Mouse (Mus musculus): ENCODE data around the gene Hdac11. TPM values are rescaled to one million over a fixed set of nuclear protein-coding genes. Genes with fewer than 3 reads are reported as not detected.
"Not testable (repeated sequence)": the region's sequence is repeated elsewhere in the genome, so short reads cannot be mapped to it uniquely, and the experiment has no call there.

Gene Hdac11
- 0.27 and 0.80 TPM in 2 replicates for total RNA-seq (2015)
- total RNA-seq (2017) = 0.16 and 0.37 TPM in 2 replicates

DNA sequence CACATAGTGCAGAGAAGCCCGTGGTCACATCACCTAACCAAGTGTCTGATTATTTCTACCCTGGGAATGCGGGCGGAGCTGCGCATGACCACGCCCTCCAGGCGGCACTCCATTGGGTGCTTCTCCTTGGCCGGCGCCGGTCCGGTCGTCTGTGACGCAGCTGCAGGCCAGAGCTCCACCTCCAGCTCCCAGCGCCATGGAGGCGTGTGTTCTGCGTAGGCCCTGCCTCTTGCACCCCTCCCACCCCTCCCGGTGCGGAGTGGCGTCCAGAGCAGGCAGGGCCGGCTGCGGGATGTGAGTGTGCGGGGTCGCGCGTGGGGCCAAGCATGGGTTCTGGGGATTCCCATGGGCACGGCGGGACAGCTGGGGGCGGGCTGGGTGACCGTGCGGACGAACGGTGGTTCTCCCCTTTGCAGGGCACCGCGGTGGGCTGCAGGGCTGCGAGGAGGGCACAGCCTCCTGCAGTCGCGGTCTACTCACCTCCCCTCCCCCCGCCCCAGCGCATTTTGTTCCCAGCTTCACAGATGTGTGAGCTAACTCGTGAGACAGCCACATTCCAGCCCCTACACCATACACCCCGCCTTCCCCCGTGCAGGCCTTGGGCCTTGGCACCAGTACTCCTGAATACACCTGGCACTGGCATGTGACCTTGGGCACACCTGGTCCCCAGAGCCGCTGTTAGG, at the start of gene Hdac11:
Gene Hdac11 (plus strand): TSS at position 112 of the 683 bp plus-strand sequence.
- peak; percentile 98 for ATAC-seq (ENCODE audit: poor library complexity, severe bottlenecking)

DNA sequence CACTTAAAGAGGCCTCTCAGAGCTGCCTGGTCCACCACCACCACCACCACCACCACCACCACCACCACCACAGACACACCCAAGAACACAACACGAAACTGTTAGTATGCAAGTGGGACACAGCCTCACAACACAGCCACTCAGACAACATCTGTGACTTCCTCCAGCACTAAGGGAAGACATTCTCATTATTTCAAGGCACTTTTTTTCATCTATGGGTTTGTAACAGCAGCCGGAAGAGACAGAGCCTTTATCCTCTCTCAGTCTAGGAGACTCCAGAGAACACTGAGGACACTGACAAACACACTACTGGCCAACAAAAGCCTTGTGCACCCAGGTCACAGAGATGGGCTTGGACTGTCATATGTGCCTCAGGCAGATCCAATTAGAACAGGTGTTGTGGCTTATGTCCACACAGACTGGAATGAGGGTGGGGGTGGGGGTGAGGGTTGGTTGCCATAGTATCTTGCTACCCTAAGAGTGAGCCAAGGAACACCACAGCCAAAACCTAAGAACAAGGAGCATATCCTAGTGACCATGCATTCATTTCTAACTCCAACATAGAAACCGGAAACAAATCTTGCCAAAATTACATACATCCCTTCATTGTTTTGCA, 48.1 kb upstream of the Hdac11 start:
- no peak for ATAC-seq (ENCODE audit: poor library complexity, severe bottlenecking)

DNA sequence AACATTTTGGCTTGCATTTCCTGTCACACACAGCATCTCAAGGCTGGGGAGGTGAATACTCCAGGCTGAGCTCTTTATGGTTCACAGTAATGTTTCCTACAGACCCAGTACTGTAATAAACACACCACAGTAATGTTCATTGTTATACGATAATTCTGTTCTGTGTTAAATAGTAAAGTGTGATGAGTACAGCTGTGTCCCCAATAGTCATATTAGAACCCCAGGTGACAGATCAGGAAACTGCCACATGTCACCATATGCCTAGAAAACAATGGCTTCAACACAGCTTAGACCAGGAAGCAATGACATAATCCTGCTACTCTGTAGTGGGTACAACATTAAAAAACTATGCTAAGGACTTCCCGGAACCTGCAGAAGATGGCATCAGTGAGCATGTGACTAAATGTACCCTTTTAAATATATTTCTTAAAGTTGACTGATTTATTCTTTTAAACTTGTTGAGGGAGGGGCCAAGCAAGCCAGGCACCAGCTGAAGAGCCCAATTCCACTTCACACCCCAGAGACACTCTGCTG, 47.5 kb upstream of the Hdac11 start:
- ATAC-seq (ENCODE audit: poor library complexity, severe bottlenecking) = no peak

DNA sequence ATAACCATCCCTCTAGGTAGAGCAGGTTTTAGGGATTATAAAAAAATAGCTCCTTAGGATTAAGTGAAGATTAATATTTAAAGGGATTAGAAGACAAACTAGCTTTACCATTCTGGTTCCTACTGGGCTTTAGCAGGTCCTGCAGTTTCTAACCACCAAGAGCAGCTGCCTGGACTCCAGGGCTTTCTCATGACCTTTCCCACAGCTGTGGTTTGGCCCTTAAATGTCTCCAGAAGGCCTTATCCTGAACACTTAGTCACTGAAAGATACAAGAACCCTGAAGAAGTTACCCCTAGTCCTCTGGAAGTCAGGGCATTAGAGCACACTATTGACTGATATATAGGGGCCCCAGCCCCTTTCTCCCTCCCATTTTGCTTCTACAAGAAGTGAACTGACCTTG, 47.0 kb upstream of the Hdac11 start:
- no peak for ATAC-seq (ENCODE audit: poor library complexity, severe bottlenecking)

DNA sequence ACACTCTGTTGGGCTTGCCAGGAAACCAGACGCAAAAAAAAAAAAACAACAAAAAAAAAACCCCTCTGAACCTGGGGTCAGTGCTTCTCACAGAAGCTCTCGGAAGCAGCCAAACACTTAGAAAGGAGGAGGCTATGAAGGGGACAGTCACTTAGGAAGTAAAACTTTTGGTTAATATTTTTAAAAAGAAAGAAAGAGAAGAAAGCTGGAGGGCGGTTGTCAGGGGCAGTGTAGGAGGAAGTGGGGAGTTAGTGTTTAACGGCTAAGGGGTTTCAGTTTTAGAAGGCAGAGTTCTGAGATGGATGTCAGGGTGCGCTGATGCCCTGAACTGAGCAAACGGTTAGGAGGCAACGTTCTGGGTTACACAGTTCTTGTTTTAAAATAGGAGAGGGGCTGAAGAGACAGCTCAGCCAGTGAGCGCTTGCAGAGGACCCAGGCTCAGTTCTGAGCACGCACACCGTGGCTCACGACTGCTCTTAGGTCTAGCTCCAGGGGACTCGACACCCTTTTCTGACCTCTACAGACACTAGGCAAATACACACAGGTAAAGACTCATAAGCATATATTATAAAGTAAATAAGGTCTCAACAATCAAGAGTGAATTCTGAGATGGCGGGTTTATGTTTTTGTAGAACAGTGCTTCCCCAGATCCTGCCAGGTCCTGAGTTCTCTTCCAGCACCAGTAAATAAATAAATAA, 46.0 kb upstream of the Hdac11 start:
- ATAC-seq (ENCODE audit: poor library complexity, severe bottlenecking) = peak; percentile 49

DNA sequence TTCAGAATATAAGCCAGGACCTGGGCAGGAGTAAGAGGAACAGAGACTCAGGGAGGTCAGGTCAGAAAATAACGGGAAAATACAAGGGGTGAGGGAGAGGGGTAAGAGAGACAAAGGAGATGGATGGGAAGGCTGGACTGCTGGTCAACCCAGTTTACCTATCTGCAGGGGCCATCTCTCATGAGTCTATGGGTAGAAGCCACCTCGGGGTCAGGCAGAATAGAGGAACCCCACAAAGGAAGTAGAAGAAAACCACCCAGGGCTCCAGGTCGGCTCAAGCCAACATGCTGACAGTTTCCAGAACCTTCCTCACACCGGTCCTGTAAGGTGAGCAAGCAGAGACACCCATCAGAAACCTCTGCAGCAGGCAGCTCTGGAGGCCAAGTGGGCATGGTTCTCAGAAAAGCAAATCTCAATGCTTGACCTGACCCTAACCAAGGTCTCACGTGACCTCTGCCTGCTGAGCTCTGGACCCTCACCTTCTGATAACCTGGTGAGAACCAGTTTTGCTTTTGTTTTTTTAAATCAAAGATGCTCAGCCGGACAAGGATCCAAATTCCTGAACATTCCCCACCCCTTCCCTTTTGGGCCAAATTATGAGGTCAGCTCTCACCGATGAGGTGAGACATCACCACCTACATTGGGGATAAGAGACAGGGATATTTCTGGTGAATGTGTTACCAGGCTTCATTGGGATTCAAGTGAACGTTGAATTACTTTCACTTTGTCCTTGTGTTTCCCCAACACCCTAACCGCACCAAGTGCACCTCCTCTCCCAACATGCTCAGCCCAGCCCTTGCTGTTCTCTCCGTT, 45.1 kb upstream of the Hdac11 start:
- ATAC-seq (ENCODE audit: poor library complexity, severe bottlenecking) = peak; percentile 59

DNA sequence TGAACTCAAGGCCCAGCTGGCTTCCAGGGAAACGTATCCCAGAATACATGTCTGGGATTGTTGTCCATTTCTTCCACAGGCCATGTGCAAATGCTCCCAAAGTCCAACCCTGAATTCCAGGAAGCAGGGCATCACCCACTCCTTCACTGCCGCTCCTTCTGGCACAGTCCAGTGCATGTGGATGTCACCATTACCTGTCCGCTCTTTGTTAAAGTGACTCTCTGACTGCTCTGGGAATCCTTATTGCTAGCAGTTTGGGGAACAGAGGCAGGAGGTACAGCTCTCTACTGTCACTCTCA, 44.6 kb upstream of the Hdac11 start:
- no peak for ATAC-seq (ENCODE audit: poor library complexity, severe bottlenecking)

DNA sequence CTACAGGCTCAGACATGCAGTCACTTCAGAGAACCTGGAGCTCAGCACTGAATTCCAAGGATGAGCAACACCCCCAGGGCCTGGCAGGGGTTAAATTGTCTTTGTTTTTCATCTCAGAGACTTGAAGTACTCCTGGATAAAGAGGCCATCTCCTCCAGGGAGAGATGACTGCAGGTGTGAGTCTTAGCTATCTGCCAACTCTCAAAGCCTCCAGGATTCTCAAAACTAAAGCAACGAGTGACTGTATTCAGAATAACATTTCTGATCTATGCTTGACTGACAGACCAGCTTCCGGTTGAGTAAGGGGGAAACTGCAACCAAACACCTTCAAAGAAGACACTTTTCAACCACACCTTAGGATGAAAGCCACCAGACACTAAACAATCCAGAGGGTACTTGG, 41.7 kb upstream of the Hdac11 start:
- no peak for ATAC-seq (ENCODE audit: poor library complexity, severe bottlenecking)

DNA sequence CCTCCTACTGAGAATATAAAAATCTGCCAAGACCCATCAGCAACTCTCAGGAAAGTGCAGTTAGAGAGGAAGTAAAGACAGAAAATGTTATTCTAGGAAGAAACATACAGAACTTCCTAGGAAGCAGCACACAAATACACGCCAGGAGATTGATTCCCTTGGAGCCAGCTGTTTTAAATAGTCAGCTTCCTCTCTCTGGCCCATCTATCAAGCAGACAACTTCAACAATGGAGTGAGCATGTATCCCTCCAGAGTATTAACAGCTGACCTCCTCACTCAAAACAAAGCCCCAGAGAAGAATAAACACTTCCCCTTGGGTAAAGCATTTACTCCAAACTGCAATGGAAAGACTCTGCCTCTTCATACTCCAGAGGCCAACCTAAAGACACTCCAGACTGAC, 41.3 kb upstream of the Hdac11 start:
- ATAC-seq (ENCODE audit: poor library complexity, severe bottlenecking) = no peak

DNA sequence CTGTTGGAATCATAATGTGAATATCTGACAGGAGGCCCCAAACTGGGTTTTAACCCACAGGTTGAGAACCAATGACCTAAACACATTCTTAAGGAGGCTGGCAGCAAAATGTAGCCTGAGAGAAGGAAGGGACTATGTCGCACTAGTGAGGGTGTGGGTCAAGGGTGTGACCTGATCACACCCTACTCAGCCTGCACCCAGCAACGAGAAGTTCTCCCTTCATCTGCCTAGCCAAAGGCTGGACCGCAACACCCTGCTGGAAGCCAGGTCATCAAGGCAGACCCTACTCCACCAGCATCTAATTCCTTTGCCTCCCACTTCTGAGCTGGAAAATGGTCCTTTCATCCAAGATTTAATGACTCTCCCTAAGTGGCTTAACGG, 40.6 kb upstream of the Hdac11 start:
- peak; percentile 41 for ATAC-seq (ENCODE audit: poor library complexity, severe bottlenecking)

DNA sequence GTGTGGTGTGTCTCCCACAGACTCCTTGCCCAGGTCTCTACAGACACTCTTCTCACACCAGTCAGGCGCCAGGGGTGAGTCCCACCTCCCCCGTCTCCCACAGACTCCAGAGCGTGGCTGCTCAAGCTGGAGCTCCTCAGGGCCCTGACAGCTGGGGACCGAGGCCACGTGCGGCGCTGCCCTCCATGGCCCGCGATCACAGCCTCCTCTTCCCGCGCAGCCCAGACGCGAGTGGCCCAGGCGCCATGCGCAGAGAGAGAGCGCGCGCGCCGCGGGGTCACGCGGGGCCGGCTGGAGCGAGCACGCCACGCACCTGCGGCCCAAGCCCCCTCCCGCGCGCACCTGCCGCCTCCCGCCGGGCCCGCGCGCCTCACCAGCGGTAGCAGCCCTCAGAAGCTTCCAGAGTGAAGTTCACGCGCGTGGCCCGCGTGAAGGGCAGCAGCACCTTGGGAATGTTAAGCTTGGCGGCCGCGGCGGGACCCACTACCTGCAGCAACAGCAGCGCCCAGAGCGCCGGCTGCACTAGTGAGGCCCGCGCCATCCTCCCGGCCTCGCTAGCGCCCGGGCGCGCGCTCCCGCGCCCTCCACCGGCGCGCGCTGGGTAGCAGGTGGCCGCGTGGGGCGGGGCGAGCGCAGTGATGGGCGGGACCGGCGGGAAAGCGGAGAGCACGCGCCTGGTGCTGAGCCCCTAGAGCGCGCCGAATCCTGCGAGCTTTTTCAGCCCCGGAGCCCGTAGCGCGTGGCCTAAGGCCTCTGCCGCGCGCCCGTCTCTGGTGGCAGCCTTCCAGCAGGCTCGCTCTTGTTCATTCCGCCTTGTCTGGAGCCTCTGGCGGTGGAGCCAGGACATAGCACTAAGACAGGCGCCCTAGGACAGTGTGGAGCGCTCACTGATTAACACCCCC, 40.0 kb upstream of the Hdac11 start, which contains the start of gene Nup210:
Gene Nup210 (minus strand): TSS at position 586 of the 902 bp plus-strand sequence.
- ATAC-seq (ENCODE audit: poor library complexity, severe bottlenecking) = peak; percentile 88

DNA sequence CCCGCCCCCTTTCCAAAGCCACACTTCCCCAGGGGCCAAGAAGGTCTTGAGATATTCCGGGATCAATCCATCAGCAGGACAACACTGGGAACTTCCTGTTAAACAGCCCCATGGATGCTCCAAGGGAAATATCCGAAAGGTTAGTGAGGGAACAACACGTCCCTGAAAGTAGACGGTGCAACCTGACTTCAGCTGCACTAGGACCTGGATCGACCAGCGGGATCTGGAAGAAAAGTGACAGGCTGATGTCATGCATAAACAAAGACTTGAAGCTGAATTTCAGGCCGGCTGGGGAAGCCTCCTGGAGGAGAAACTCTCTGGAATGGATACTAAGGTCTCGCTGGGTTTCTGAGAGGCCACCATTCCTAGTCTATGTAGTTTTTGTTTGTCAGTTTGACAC, 39.3 kb upstream of the Hdac11 start:
- no peak for ATAC-seq (ENCODE audit: poor library complexity, severe bottlenecking)

DNA sequence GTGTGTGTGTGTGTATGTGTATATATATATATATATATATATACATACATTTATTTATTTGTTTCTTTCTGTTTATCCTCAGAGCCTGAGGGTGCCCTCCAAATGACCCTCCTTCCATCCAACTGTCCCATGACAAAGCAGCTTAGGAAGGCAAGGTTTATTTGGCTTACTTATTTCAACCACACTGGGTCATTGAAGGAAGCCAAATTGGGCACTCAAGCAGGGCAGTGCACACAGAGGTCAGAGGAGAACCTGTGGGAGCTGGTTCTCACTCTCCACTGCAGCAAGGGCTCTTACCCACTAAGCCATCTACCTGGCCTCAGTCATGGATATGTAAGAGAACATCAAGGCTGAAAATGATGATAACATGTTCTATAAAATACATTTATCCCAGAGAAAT, 37.9 kb upstream of the Hdac11 start:
- no peak for ATAC-seq (ENCODE audit: poor library complexity, severe bottlenecking)

DNA sequence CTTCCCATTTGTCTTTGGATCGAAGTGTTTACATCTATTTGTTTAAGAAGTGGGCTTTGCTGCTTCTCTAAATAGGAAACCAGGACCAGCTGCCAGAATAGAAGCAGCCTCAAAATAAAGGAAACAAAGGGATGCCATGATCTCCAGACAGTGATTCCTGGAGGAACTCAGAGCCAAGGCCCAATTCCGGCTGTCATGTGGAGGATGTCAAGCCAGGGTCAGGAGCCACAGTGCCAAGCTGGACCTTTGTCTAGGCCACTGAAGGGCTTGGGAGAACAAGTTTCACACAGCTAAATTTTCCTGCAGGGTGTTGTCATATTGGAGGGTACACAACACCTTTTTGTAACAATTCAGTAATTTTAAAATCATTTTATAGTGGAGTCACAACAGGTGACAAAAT, 36.3 kb upstream of the Hdac11 start:
- ATAC-seq (ENCODE audit: poor library complexity, severe bottlenecking) = no peak

DNA sequence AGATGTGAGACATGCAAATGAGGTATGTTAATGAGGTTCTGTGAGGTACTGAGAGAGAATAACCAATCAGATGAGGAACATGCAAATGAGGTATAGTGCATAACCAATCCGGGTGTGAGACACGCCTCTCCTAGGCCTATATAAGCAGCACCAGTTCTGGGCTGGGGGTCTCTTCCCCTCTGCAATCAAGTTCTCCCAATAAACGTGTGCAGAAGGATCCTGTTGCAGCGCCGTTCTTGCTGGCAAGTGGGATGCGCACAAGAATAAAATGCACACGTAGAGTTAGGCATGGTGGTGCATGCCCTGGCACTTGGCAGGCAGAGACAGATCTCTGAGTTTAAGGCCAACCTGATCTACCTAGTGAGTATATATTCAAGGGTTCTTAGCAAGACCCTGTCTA, 35.4 kb upstream of the Hdac11 start:
- ATAC-seq (ENCODE audit: poor library complexity, severe bottlenecking) = not testable (repeated sequence)

DNA sequence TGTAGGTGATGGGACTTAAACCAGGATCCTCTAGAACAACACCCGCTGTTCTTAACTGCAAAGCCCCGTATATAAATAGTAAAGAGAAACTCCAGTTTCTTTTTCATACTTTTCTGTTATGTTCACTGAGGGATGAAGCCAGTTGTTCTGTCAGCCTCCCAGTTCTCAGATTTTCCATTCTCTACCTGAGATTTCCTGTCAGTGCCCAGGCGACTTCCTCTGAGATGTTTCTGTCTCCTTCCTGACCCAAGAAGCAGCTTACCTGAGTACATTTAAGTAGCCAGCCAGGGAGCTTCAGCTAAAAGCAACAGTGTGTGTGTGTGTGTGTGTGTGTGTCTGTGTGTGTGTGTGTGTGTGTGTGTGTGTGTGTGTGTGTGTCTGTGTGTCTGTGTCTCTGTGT, 33.0 kb upstream of the Hdac11 start:
- ATAC-seq (ENCODE audit: poor library complexity, severe bottlenecking) = no peak

DNA sequence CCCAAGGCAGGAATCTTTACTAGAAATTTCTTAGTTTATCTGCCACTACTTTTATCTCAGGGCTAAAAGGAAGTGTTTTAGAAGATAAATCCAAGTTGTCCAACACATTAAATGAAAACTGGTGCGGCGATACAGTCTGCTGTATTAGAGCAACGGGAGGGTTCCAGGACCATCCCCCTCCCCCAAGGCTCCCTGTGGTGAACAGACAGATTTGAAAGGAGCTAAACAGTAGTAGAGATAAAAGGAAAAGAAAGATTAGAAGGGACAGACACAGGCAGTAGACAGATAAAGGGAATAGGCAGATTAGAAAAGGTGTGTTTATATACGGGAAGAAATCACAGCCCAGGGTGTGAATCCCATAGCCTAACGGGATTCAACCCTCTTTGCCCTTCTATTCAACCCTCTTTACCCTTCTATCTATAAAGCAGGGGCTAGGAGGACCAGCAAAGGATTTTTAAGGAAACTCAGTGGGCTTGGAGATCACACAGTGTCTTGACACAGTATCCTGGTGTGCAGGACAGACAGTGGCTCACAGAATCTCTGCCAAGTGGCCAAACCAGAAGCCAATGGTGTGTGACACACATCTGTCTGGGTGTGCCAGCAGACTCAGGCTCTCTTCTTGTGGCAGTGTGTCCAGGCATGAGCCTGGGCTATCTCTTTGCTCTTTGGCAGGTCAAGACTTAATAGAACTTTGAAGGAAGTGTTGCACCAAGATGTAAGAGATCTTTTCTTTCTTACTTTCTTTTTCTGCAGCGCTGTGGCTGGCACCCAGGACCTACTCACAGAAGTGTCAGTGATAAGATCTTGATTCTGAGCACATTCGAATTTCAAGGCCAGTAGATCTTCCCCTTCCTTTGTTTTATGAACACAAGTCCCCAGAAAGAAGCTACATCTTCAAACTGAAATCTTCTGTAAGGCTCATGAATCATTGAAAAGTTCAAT, 31.9 kb upstream of the Hdac11 start:
- peak; percentile 54 for ATAC-seq (ENCODE audit: poor library complexity, severe bottlenecking)

DNA sequence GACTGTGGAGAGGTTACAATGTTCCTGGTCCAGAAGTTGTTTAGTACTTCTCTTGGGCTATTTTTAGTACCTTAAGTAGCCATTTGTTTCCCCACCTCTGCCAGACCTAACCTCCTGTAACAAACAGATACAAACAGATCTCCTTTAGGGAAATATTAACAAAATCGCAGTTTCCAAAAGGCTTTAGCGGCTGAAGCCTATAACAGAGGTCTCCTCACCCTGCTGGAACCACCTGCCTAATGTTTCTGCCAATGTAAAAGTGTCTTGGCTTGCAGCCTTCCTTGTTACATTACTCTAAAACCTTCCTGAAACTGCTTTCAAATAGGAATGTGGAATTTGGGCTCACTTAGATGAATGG, 31.3 kb upstream of the Hdac11 start:
- no peak for ATAC-seq (ENCODE audit: poor library complexity, severe bottlenecking)

DNA sequence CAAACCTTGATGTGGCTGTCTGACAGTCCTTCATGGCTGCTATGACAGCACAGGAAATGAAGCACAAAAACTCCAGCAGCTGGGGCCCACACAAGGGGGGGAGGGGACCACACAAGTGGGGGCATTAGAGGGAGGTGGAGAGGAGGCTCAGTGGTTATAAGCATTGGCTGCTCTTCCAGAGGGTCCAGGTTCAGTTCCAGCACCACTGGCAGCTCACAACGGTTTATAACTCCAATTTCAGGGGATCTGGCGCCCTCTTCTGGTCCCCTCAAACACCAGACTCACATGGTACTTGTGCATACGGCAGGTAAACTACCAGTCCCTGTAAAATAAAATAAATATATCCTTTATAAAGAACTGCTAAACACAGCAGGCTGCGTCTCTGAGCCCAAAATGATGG, 27.5 kb upstream of the Hdac11 start:
- ATAC-seq (ENCODE audit: poor library complexity, severe bottlenecking) = no peak
